Mouse (Mus musculus) heart, embryonic 11.5 days (tissue): ENCODE measurements at regions not wholly inside any gene's neighbourhood (a gene's known extent, or its start where the extent isn't known, plus 50 kb on each side); places are given as distances from the start of the nearest gene placed in this dataset.

Source experiments
- ATAC-seq: fragments of 200-750 bp; cut with Nextera tagmentation; replicated peaks from 2 replicates; pipeline ENCODE4 v1.8.0; 2017; ENCODE audit warnings: moderate library complexity; ENCODE audit not compliant: insufficient number of reproducible peaks, low FRiP score, low TSS enrichment
- H3K27ac ChIP-seq: fragments of 300-500 bp; sonication (generic); 2 replicates; pipeline ENCODE4 v1.5.1; 2014; ENCODE audit warnings: mild to moderate bottlenecking, low read depth, low read length
- H3K27me3 ChIP-seq: fragments of 300-500 bp; sonication (generic); 2 replicates; pipeline ENCODE4 v1.6.1; 2014; ENCODE audit warnings: mild to moderate bottlenecking, low read length, mixed read lengths; ENCODE audit not compliant: control insufficient read depth, insufficient read depth
- H3K36me3 ChIP-seq: fragments of 300-500 bp; sonication (generic); 2 replicates; pipeline ENCODE4 v1.6.1; 2014; ENCODE audit warnings: mild to moderate bottlenecking, low read length, moderate library complexity, mixed read lengths; ENCODE audit not compliant: control insufficient read depth, insufficient read depth
- H3K4me1 ChIP-seq: fragments of 300-500 bp; sonication (generic); 2 replicates; pipeline ENCODE4 v1.6.1; 2014; ENCODE audit warnings: low read length; ENCODE audit not compliant: control insufficient read depth, insufficient read depth
- H3K4me2 ChIP-seq: fragments of 300-500 bp; sonication (generic); 2 replicates; pipeline ENCODE4 v1.6.1; 2014; ENCODE audit warnings: mild to moderate bottlenecking, moderate library complexity
- H3K4me3 ChIP-seq: fragments of 300-500 bp; sonication (generic); 2 replicates; pipeline ENCODE4 v1.5.1; 2014; ENCODE audit warnings: low read depth, low read length
- H3K9ac ChIP-seq: fragments of 300-500 bp; sonication (generic); 2 replicates; pipeline ENCODE4 v1.6.1; 2014; ENCODE audit warnings: mild to moderate bottlenecking, low read depth, low read length, moderate library complexity
- H3K9me3 ChIP-seq: fragments of 300-500 bp; sonication (generic); replicated peaks from 2 replicates; pipeline ENCODE4 v1.6.1; 2016; ENCODE audit warnings: low read length; ENCODE audit not compliant: control insufficient read depth
- WGBS: fragments of 180-500 bp; shearing (Covaris S2); extraction: QIAGEN DNeasy Blood & Tissue Kit; methylation state at CpG from one replicate; pipeline ENCODE4 v1.1.7; 2014; ENCODE audit not compliant: insufficient replicate concordance; 5-methylcytosine and 5-hydroxymethylcytosine counted together

DNA sequence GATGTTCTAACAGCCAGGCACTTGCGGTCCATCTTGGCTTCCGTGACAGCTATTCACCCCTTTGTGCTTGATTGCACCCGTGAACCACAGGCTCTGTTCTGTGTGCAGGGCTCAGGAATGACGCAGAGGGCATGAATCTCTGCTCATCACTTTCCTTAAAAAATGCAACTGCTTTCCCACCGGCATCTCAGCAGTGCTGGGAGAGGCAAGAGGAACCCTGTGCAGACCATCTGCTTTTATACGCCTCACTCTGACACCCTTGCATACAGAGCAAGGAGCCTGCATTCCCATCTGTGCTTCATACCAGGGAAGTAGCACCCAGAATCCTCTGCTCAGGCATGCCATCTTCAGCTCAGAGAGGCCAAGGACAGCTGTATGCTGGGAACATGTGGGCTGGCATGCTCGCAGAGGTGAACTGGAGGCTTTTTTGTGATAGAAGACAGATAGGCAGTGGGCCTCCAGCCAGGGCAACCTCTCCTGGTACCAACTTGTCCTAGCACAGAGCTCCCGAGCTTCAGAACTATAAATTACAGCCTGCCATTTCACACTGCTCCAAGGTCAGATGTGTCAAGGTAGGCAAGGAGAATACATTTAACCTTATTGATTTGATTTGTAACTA, 121.6 kb downstream of the Polr2m start:
- no peaks in the 10 kb centered on the region for H3K36me3 ChIP-seq
- H3K4me3 ChIP-seq: no peak overlapping the region
- H3K27me3 ChIP-seq: no peaks in the 10 kb centered on the region
- no peak overlapping the region for H3K9ac ChIP-seq
- WGBS: 71% methylated on average over 8 of the region's 8 CpGs
- H3K9me3 ChIP-seq: peaks cover 3% of the 10 kb centered on the region; the same call in 1 of the 2 replicates
- no peak overlapping the region for H3K4me2 ChIP-seq
- no peak overlapping the region for H3K27ac ChIP-seq
- peaks cover 3% of the 10 kb centered on the region; the same call in 1 of the 2 replicates for H3K4me1 ChIP-seq
- no peak for ATAC-seq

DNA sequence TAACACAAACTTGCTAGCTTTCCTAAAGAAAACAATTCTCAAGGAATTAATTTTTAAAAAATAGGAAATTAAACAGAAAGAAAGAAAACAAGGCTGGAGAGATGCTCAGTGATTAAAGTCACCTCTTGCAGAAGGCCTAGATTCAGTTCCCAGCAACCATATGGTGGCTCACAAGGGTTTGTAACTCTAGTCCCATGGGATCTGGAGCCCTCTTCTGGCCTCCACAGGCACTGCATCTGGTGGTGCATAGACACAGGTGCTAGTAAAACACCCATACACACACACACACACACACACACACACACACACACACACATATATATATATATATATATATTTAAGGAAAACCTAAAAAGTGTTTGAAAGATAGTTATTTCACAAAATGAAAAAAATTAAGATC, 123.3 kb downstream of the Polr2m start:
- Histone ChIP-seq H3K36me3 (no peaks in the 10 kb centered on the region), H3K4me1 (peaks cover 3% of the 10 kb centered on the region; the same call in 1 of the 2 replicates), H3K4me3 (no peak overlapping the region), H3K4me2 (no peak overlapping the region), H3K27me3 (no peaks in the 10 kb centered on the region), H3K9me3 (no peaks in the 10 kb centered on the region), H3K9ac (no peak overlapping the region), H3K27ac (no peak overlapping the region)
- ATAC-seq: no peak

DNA sequence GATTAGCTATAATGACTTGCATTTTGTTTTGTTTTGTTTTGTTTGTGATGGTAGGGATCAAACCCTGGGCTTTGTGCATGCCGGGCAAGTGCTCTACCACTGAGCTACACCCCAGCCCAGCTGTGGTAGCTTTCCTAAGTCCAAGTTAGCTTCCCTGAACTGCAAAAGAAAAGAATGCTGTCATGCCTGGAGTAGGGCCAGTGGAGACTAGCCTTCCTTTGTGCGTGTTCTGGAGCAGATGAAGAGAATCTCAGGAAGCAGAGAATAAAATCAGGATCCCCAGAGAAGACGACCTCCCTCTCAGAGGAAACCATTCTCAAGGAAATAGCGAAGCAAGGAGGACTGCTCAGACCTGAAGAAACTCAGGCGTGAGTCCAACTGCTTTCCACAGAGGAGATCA, 123.8 kb downstream of the Polr2m start:
- ATAC-seq: no peak
- no peak overlapping the region for H3K4me2 ChIP-seq
- no peak overlapping the region for H3K9ac ChIP-seq
- no peak overlapping the region for H3K27ac ChIP-seq
- H3K27me3 ChIP-seq: no peaks in the 10 kb centered on the region
- WGBS: 78% methylated on average over 5 of the region's 5 CpGs
- peaks cover 3% of the 10 kb centered on the region; the same call in 1 of the 2 replicates for H3K4me1 ChIP-seq
- H3K36me3 ChIP-seq: no peaks in the 10 kb centered on the region
- H3K4me3 ChIP-seq: no peak overlapping the region
- no peaks in the 10 kb centered on the region for H3K9me3 ChIP-seq

DNA sequence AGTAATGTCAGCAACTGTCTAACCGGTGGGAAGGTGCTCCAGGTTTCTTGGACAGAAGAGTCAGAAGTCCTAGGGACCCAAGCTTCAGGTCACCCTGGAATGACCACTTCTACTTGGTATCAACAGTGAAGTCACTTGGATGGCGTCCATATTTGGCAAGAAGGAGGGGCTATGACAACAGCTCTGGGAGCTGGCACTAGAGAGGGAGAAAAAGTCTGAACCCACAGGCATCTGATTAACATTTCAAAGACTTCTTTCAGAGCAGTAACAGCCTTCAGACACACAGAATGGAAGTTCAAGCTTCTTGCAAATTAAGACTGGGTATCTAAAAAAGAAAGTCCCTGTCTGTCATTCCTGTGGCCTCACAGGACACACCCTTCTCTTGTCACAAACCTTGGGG, 124.4 kb downstream of the Polr2m start:
- Histone ChIP-seq H3K27ac (no peak overlapping the region), H3K4me2 (no peak overlapping the region), H3K9me3 (no peaks in the 10 kb centered on the region), H3K9ac (no peak overlapping the region), H3K27me3 (no peaks in the 10 kb centered on the region), H3K4me1 (peaks cover 3% of the 10 kb centered on the region; the same call in 1 of the 2 replicates), H3K36me3 (no peaks in the 10 kb centered on the region), H3K4me3 (no peak overlapping the region)
- no peak for ATAC-seq
- 76% methylated on average over 2 of the region's 2 CpGs for WGBS

DNA sequence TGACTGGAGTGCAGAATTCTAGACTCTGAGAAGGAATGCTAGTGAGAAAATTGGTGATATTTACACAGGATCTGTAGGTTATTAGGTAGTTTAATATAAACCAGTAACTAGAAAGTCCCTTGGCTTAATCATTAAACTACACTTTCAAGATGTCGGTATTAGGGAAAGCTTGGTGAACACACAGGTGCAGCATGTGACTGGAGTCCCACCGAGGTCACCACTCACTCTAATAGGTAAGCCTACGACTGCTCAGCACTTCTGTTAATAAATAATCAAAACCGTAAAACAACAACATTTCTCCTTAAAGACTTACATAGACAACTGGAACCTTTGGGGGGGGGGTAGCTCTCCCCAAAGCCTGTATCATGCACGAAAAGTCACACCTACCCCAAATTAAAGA, 125.1 kb downstream of the Polr2m start:
- H3K9me3 ChIP-seq: no peaks in the 10 kb centered on the region
- H3K27ac ChIP-seq: no peak overlapping the region
- H3K4me2 ChIP-seq: no peak overlapping the region
- 80% methylated on average over 5 of the region's 5 CpGs for WGBS
- H3K36me3 ChIP-seq: no peaks in the 10 kb centered on the region
- peaks cover 3% of the 10 kb centered on the region; the same call in 1 of the 2 replicates for H3K4me1 ChIP-seq
- ATAC-seq: no peak
- H3K27me3 ChIP-seq: no peaks in the 10 kb centered on the region
- no peak overlapping the region for H3K9ac ChIP-seq
- no peak overlapping the region for H3K4me3 ChIP-seq

DNA sequence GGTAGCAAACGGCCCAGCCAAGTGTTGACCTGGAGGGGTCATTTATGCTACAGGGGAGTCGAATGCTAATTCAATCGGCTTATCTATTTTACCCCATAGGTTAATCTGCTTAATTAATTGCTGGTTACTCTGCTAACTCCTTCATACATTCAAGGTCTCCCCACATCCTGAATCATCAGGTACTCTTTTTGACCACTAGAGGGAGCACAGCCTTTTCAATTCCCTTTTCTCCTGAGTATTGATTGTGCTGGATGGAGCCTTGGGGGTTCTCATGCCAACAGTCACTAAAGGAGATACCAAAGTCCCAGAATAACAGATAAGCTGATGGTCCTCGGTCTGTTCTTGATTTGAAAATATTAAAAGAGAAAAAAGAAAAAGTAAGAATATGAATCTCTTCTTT, 126.8 kb downstream of the Polr2m start:
- Histone ChIP-seq H3K9ac (no peak overlapping the region), H3K27ac (no peak overlapping the region), H3K4me3 (no peak overlapping the region), H3K9me3 (no peaks in the 10 kb centered on the region), H3K4me2 (no peak overlapping the region), H3K4me1 (peaks cover 3% of the 10 kb centered on the region; the same call in 1 of the 2 replicates), H3K27me3 (no peaks in the 10 kb centered on the region), H3K36me3 (no peaks in the 10 kb centered on the region)
- 21% methylated on average over 4 of the region's 4 CpGs for WGBS
- ATAC-seq: no peak

DNA sequence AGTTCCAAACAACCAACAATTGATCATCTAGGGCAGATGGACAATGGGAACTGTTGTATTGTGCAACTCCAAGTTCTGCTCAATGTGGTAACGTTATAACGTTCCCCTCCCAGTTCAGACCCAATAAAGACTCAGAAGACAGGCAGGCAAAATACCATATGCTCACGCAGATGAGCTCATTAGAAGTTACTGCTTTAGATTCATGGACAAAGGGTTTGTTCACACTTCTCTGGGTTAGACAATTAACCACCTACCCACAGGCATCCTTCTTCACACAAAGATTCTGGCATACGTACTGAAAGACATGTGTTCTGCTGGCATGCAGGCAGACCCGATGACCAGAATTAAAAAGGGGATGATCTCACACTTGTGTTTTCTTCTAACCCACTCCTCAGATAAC, 130.0 kb downstream of the Polr2m start:
- Histone ChIP-seq H3K36me3 (no peaks in the 10 kb centered on the region), H3K4me2 (no peak overlapping the region), H3K4me1 (peaks cover 3% of the 10 kb centered on the region; the same call in 1 of the 2 replicates), H3K4me3 (no peak overlapping the region), H3K9ac (no peak overlapping the region), H3K27ac (no peak overlapping the region), H3K9me3 (no peaks in the 10 kb centered on the region), H3K27me3 (no peaks in the 10 kb centered on the region)
- ATAC-seq: no peak
- WGBS: 77% methylated on average over 5 of the region's 5 CpGs
